Mouse (Mus musculus) midbrain, embryonic 13.5 days (tissue): ENCODE data around the gene Csf2rb2. TPM values are rescaled to one million over a fixed set of nuclear protein-coding genes. Genes with fewer than 3 reads are reported as not detected.

ENCODE experiments used
- ATAC-seq: fragments of 200-750 bp; cut with Nextera tagmentation; 2 replicates; pipeline ENCODE4 v1.8.0; 2017; ENCODE audit warnings: mild to moderate bottlenecking, moderate TSS enrichment, moderate library complexity
- H3K27ac ChIP-seq: fragments of 300-500 bp; sonication (generic); 2 replicates; pipeline ENCODE4 v1.5.1; 2015; ENCODE audit warnings: inconsistent platforms, mild to moderate bottlenecking, moderate library complexity
- H3K27me3 ChIP-seq: fragments of 300-500 bp; sonication (generic); 2 replicates; pipeline ENCODE4 v1.6.1; 2015; ENCODE audit warnings: mild to moderate bottlenecking, inconsistent platforms
- H3K36me3 ChIP-seq: fragments of 300-500 bp; sonication (generic); 2 replicates; pipeline ENCODE4 v1.6.1; 2015; ENCODE audit warnings: mild to moderate bottlenecking, inconsistent platforms
- H3K4me1 ChIP-seq: fragments of 300-500 bp; sonication (generic); replicated peaks from 2 replicates; pipeline ENCODE4 v1.6.1; 2015; ENCODE audit warnings: inconsistent platforms
- H3K4me2 ChIP-seq: fragments of 300-500 bp; sonication (generic); replicated peaks from 2 replicates; pipeline ENCODE4 v1.6.1; 2015; ENCODE audit warnings: moderate library complexity, mild to moderate bottlenecking, inconsistent platforms
- H3K4me3 ChIP-seq: fragments of 300-500 bp; sonication (generic); replicated peaks from 2 replicates; pipeline ENCODE4 v1.5.1; 2015; ENCODE audit warnings: mild to moderate bottlenecking, inconsistent platforms
- H3K9ac ChIP-seq: fragments of 300-500 bp; sonication (generic); replicated peaks from 2 replicates; pipeline ENCODE4 v1.6.1; 2015; ENCODE audit warnings: mild to moderate bottlenecking, inconsistent platforms
- H3K9me3 ChIP-seq: fragments of 300-500 bp; sonication (generic); 2 replicates; pipeline ENCODE4 v1.6.1; 2016; ENCODE audit warnings: mild to moderate bottlenecking, inconsistent platforms
- WGBS: fragments of 180-500 bp; shearing (Covaris S2); methylation state at CpG from one replicate; pipeline ENCODE4 v1.1.7; 2015; 5-methylcytosine and 5-hydroxymethylcytosine counted together
- microRNA-seq: library from miRNA; unstranded; fragments of <30 nt; microRNA quantifications from one replicate; pipeline ENCODE4, GENCODE M21; 2016
- polyA plus RNA-seq: library from polyadenylated mRNA; unstranded; fragments of >200 nt; fragmentation: Nextera tagmentation; extraction: Ambion mirVana; gene quantifications from 2 replicates; pipeline ENCODE4 v1.2.1, GENCODE M21; 2015

The Csf2rb2 gene
- polyA plus RNA-seq, 1 experiment from 2014 or later = 0.34 TPM

DNA sequence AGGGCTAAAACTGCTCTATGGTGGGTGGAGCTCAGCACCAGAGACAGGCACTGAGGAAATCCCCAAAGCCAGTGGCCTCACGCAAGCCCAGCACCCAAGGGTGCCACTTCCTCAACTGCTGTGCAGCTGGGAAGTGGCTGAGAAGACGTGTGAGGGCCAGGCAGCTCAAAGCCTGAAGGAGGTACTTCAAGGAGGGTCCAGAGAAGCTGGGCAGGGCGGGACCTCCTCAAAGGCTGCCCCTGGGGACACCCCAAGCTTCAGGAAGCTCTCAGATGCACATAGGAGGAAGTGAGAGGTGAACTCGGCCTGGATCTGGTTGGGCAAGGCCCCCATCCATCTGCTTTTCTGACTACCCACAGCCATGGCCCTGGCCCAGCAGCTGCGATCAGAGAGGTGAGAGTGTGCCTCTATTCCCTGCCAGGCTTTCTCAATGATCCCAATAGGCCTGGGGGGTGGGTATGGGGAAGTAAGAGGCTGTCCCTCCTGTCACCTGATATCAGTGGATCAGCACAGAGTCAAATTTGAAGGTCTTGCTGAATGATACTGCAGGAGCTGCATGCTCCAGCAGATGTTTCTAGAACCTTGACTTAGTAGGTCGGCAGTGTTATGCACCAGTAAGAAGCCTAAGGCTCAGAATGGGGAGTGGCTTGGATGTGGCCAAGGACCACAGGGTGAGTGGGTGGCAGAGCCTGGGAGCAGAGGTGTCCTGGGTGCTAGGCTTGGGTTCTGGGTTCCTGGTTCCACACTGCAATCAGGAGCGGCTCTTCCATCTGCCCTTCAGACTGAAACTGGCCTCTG, 60.6 kb downstream of the Csf2rb2 start, which contains the start of gene Ncf4:
Gene Ncf4, plus strand, starts transcription at position 107 of the 798 bp plus-strand sequence.
- H3K36me3 ChIP-seq = no peaks in the 10 kb centered on the region
- H3K9ac ChIP-seq = no peak within 1 kb of the TSS
- H3K27me3 ChIP-seq = 0 out of 2 replicates have a peak, but pooled peaks cover 3% of the 10 kb centered on the region
- 71% methylated on average over 7 of the region's 7 CpGs for WGBS
- H3K27ac ChIP-seq = no peak within 1 kb of the TSS
- no peaks in the 10 kb centered on the region for H3K4me1 ChIP-seq
- H3K9me3 ChIP-seq = no peaks in the 10 kb centered on the region
- no peak within 1 kb of the TSS for H3K4me2 ChIP-seq
- no peak within 1 kb of the TSS for H3K4me3 ChIP-seq
- no peak for ATAC-seq

DNA sequence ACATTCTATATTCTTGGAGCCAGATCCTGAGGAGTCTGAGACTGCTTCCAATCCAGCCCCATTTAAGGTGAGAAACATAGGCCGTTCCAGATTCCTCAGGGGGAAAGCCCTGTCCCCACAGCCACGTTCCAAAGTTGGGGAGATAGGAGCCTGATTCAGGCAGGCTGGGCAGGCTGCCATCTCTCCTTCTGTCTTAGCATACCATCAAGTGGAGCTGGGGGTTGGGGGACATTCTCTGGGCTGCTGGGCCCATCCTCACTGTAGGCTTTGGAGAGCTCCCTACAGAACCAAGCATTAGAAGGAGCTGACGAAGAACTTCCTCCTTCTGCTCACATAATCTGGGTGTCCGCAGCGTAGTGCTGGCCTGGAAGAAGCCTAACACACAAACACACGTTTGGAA, 61.7 kb downstream of the Csf2rb2 start:
- peaks cover 7% of the 10 kb centered on the region; the same call in 1 of the 2 replicates for H3K27me3 ChIP-seq
- no peak overlapping the region for H3K4me3 ChIP-seq
- no peaks in the 10 kb centered on the region for H3K36me3 ChIP-seq
- no peak overlapping the region for H3K9ac ChIP-seq
- no peak overlapping the region for H3K27ac ChIP-seq
- H3K9me3 ChIP-seq = no peaks in the 10 kb centered on the region
- no peak for ATAC-seq
- WGBS = 77% methylated on average over 6 of the region's 6 CpGs
- H3K4me2 ChIP-seq = no peak overlapping the region
- H3K4me1 ChIP-seq = no peaks in the 10 kb centered on the region

DNA sequence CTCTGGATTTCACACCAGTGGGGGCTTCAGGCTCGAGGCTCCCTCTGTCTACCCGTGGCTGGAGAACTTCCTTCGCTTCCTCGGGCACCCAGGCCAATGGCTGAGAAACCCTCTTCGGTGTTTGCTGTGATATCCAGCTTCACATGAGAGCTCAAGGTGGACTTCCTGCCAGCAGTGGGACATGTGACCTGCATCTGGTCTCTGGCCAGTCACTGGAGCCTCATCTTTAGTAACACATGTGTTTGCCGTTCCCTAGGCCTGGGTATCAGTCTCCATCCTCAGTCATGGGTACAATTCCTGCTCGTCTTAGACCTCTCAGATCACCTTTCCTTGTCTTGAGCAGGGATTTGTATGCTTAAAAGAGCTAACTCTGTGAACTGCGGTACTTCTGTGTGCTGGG, 62.5 kb downstream of the Csf2rb2 start:
- Histone ChIP-seq H3K27me3 (peaks cover 10% of the 10 kb centered on the region; the same call in 1 of the 2 replicates), H3K9ac (no peak overlapping the region), H3K27ac (no peak overlapping the region), H3K4me2 (no peak overlapping the region), H3K4me3 (no peak overlapping the region), H3K4me1 (no peaks in the 10 kb centered on the region), H3K9me3 (no peaks in the 10 kb centered on the region), H3K36me3 (no peaks in the 10 kb centered on the region)
- WGBS = 82% methylated on average over 8 of the region's 8 CpGs
- ATAC-seq = no peak

DNA sequence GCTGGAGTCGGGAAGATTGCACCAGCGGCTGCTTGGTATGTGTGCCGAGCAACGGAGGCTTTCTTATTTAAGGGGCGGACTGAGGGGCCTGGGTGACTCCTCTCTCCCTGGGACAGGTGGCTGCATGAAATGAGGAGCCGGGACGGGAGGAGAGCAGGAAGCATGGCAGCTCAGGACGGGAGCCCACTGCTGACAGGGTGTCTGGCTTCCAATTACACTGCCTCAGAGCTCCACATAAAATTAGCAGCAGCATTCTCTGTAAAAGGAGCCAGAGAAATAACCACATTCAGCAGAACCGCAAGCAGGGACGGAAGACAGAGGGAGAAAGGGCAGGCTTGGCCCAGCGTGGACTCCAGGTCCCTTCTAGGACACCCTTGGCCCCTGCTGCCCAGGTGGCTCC, 64.2 kb downstream of the Csf2rb2 start:
- H3K27me3 ChIP-seq = peaks cover 10% of the 10 kb centered on the region; the same call in 1 of the 2 replicates
- H3K9me3 ChIP-seq = no peaks in the 10 kb centered on the region
- 60% methylated on average over 11 of the region's 11 CpGs for WGBS
- no peaks in the 10 kb centered on the region for H3K36me3 ChIP-seq
- no peak overlapping the region for H3K27ac ChIP-seq
- no peak overlapping the region for H3K4me3 ChIP-seq
- ATAC-seq = no peak
- H3K4me2 ChIP-seq = no peak overlapping the region
- no peak overlapping the region for H3K9ac ChIP-seq
- H3K4me1 ChIP-seq = no peaks in the 10 kb centered on the region

DNA sequence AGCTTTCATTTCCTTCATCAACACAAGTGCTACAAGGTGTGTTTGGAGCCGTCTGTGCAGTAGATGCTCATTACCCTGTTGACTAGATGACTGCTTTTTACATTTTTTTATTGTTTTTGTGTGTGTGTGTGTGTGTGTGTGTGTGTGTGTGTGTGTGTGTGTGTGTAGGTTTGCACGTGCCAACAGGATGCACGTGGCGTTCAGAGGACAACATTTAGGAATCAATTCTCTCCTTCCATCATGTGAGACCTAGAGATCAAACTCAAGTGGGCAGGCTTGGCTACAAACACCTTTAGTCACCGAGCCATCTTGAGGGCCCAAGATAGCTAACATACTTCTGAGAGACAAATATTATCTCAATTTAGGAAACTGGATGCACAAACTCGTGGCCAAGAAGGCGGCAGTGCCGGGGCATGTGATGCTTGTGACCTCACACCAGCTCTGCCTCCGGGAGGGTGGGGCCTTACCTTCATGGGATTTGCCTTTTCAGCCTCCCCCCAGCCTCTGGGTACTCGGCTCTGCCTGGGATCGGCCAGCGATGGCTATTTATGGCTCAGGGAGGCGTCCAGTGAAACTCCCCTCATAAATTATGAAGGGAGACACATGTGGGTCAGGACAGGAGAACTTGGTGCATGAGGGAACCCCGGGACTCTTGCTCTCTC, 65.4 kb downstream of the Csf2rb2 start:
- H3K36me3 ChIP-seq = no peaks in the 10 kb centered on the region
- H3K4me1 ChIP-seq = no peaks in the 10 kb centered on the region
- no peaks in the 10 kb centered on the region for H3K9me3 ChIP-seq
- H3K27ac ChIP-seq = no peak overlapping the region
- no peak for ATAC-seq
- H3K4me3 ChIP-seq = no peak overlapping the region
- H3K9ac ChIP-seq = no peak overlapping the region
- no peak overlapping the region for H3K4me2 ChIP-seq
- 78% methylated on average over 14 of the region's 14 CpGs for WGBS
- peaks cover 15% of the 10 kb centered on the region; the same call in 1 of the 2 replicates for H3K27me3 ChIP-seq

DNA sequence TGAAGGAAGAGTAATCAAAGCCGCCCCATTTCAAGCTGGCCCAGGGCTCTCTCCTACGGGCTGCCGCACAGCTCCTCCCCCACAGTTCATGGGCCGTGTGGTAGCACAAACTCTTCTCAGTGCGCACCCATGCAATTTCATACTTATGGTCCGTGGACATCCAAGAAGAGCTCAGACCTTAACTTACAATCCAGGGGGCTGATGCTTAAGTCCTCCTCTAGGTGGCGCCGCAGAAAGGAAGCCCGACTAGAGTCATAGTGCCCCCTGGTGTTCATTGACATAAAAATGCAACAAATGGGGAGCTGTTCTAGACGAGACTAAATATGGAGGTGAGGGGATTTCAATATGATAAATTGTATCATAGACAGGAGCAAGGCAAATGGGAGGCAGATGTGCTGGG, 66.1 kb downstream of the Csf2rb2 start:
- H3K27me3 ChIP-seq = peaks cover 21% of the 10 kb centered on the region; the same call in 1 of the 2 replicates
- ATAC-seq = no peak
- WGBS = 24% methylated on average over 10 of the region's 10 CpGs
- H3K4me2 ChIP-seq = no peak overlapping the region
- no peak overlapping the region for H3K4me3 ChIP-seq
- no peaks in the 10 kb centered on the region for H3K9me3 ChIP-seq
- no peaks in the 10 kb centered on the region for H3K36me3 ChIP-seq
- H3K4me1 ChIP-seq = no peaks in the 10 kb centered on the region
- no peak overlapping the region for H3K27ac ChIP-seq
- H3K9ac ChIP-seq = no peak overlapping the region

DNA sequence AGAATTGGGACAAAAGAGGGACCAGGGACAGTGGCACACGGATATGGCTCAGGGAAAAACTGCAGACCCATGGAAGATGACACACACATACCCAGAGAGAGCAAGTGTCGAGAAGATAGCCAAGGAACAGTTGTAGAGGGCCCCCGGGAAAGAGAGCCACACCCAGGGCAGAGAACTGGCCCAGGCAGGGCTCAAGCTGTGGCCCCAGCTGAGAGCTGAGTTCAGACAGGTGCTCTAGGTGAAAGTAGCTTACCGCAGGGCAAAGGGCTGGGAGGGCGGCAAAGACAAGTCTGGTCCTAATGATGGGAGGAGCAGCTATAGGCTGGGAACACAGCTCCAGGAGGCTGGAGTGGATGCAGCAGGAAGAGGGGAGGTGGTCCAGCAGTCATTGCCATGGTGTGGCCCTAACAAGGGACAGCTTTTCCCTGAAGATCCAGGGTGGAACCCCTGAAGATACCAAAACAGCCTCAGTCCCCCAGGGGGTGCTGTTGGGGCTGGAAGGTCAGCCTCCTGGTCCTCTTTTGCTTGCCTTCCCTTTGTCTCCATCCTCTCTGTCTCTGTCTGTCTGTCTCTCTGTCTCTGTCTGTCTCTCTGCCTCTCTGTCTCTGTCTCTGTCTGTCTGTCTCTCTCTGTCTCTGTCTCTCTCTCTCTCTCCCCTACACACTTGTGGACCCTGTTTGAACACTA, 70.6 kb downstream of the Csf2rb2 start:
- H3K27ac ChIP-seq = no peak overlapping the region
- H3K36me3 ChIP-seq = no peaks in the 10 kb centered on the region
- H3K27me3 ChIP-seq = peaks cover 19% of the 10 kb centered on the region; the same call in 1 of the 2 replicates
- no peak for ATAC-seq
- peaks cover 8% of the 10 kb centered on the region; the same call in 1 of the 2 replicates for H3K4me1 ChIP-seq
- WGBS = 74% methylated on average over 5 of the region's 5 CpGs
- no peak overlapping the region for H3K4me3 ChIP-seq
- H3K9ac ChIP-seq = no peak overlapping the region
- no peaks in the 10 kb centered on the region for H3K9me3 ChIP-seq
- H3K4me2 ChIP-seq = no peak overlapping the region

Small RNA genes within 50 kb of the gene (microRNA-seq; reads per million reads assigned to microRNA genes)
- gene Mir7676-1 (not detected), gene Mir7676-2 (not detected)

Other genes starting within 250 kb of the Csf2rb2 start
- 8.0 and 9.0 TPM in 2 replicates for gene Cacng2, start 185.7 kb downstream of the Csf2rb2 start, polyA plus RNA-seq
- gene Ift27, start 131.6 kb downstream of the Csf2rb2 start, polyA plus RNA-seq = 115 and 121 TPM in 2 replicates
- 1.4 and 3.1 TPM in 2 replicates for gene Pvalb, start 99.3 kb downstream of the Csf2rb2 start, polyA plus RNA-seq
- gene Ncf4, start 60.9 kb downstream of the Csf2rb2 start, polyA plus RNA-seq = 1.0 and 1.4 TPM in 2 replicates
- 0.61 and 1.0 TPM in 2 replicates for gene Csf2rb, start 20.0 kb upstream of the Csf2rb2 start, polyA plus RNA-seq
- not detected in 2 replicates for gene Tex33, start 90.2 kb upstream of the Csf2rb2 start, polyA plus RNA-seq
- 6.5 and 8.8 TPM in 2 replicates for gene Tst, start 100.2 kb upstream of the Csf2rb2 start, polyA plus RNA-seq
- 1.3 and 2.8 TPM in 2 replicates for gene Mpst, start 100.7 kb upstream of the Csf2rb2 start, polyA plus RNA-seq
- 107 and 117 TPM in 2 replicates for gene Kctd17, start 122.8 kb upstream of the Csf2rb2 start, polyA plus RNA-seq
- 0.16 TPM in 1 of 2 replicates, not detected in the other for gene Tmprss6, start 162.9 kb upstream of the Csf2rb2 start, polyA plus RNA-seq
- gene Il2rb, start 189.6 kb upstream of the Csf2rb2 start, polyA plus RNA-seq = not detected in 2 replicates
- 4.8 and 5.6 TPM in 2 replicates for gene C1qtnf6, start 225.7 kb upstream of the Csf2rb2 start, polyA plus RNA-seq
- gene Sstr3, start 239.0 kb upstream of the Csf2rb2 start, polyA plus RNA-seq = 0.15 and 0.26 TPM in 2 replicates